Mouse (Mus musculus): Measurements from ENCODE around the gene Srebf2. TPM values are rescaled to one million over a fixed set of nuclear protein-coding genes. Genes with fewer than 3 reads are reported as not detected.

Gene Srebf2
- polyA plus RNA-seq, 1 experiment, result 240 TPM

GRCm38 (mm10) chr15:82207504-82208219 lies 60.7 kb downstream of the Srebf2 start:
- H3K4me1 ChIP-seq (ENCODE audit: control insufficient read depth, insufficient read depth, insufficient read length, low read length), result peaks cover 9% of the 10 kb centered on the region; the same call in 1 of the 2 replicates
- peaks cover 20% of the 10 kb centered on the region for H3K27me3 ChIP-seq (ENCODE audit: control insufficient read depth, insufficient read depth, low read length)
- no peak overlapping the region for H3K27ac ChIP-seq (ENCODE audit: insufficient read depth, low read depth, low read length)
- no peak for TF ChIP-seq CTCF (IDR thresholded peaks at IDR 0.05; ENCODE audit: extremely low read depth, insufficient read length, insufficient replicate concordance, low read depth, low read length)
- no peak for TF ChIP-seq POLR2A (IDR thresholded peaks at IDR 0.05; ENCODE audit: low read depth, low read length)
- 61% methylated on average over 30 of the region's 30 CpGs for WGBS
- H3K36me3 ChIP-seq (ENCODE audit: control insufficient read depth, insufficient read depth, low read length), result peaks cover 31% of the 10 kb centered on the region
- H3K4me3 ChIP-seq (ENCODE audit: low read depth, low read length), result no peak overlapping the region

GRCm38 (mm10) chr15:82208307-82208706 lies 61.3 kb downstream of the Srebf2 start:
- WGBS, result 83% methylated on average over 8 of the region's 8 CpGs
- Histone ChIP-seq H3K36me3 (ENCODE audit: control insufficient read depth, insufficient read depth, low read length) (peaks cover 24% of the 10 kb centered on the region), H3K4me1 (ENCODE audit: control insufficient read depth, insufficient read depth, insufficient read length, low read length) (peaks cover 9% of the 10 kb centered on the region; the same call in 1 of the 2 replicates), H3K27ac (ENCODE audit: insufficient read depth, low read depth, low read length) (no peak overlapping the region), H3K4me3 (ENCODE audit: low read depth, low read length) (no peak overlapping the region), H3K27me3 (ENCODE audit: control insufficient read depth, insufficient read depth, low read length) (peaks cover 25% of the 10 kb centered on the region)
- no peak for TF ChIP-seq CTCF (IDR thresholded peaks at IDR 0.05; ENCODE audit: extremely low read depth, insufficient read length, insufficient replicate concordance, low read depth, low read length)
- no peak for TF ChIP-seq POLR2A (IDR thresholded peaks at IDR 0.05; ENCODE audit: low read depth, low read length)

- peaks cover 15% of the 10 kb centered on the region for H3K36me3 ChIP-seq (ENCODE audit: control insufficient read depth, insufficient read depth, low read length)
- no peak overlapping the region for H3K4me3 ChIP-seq (ENCODE audit: low read depth, low read length)
- H3K27ac ChIP-seq (ENCODE audit: insufficient read depth, low read depth, low read length), result no peak overlapping the region
- peaks cover 9% of the 10 kb centered on the region; the same call in 1 of the 2 replicates for H3K4me1 ChIP-seq (ENCODE audit: control insufficient read depth, insufficient read depth, insufficient read length, low read length)
- TF ChIP-seq CTCF (IDR thresholded peaks at IDR 0.05; ENCODE audit: extremely low read depth, insufficient read length, insufficient replicate concordance, low read depth, low read length) (no peak), POLR2A (IDR thresholded peaks at IDR 0.05; ENCODE audit: low read depth, low read length) (no peak)
- H3K27me3 ChIP-seq (ENCODE audit: control insufficient read depth, insufficient read depth, low read length), result peaks cover 31% of the 10 kb centered on the region
- WGBS, result 83% methylated on average over 13 of the region's 13 CpGs
Measured at GRCm38 (mm10) chr15:82209295-82210050, 62.5 kb downstream of the Srebf2 start.

- TF ChIP-seq POLR2A (IDR thresholded peaks at IDR 0.05; ENCODE audit: low read depth, low read length), result no peak
- no peak for TF ChIP-seq CTCF (IDR thresholded peaks at IDR 0.05; ENCODE audit: extremely low read depth, insufficient read length, insufficient replicate concordance, low read depth, low read length)
- H3K36me3 ChIP-seq (ENCODE audit: control insufficient read depth, insufficient read depth, low read length), result peaks cover 4% of the 10 kb centered on the region
- H3K27ac ChIP-seq (ENCODE audit: insufficient read depth, low read depth, low read length), result no peak overlapping the region
- peaks cover 34% of the 10 kb centered on the region for H3K27me3 ChIP-seq (ENCODE audit: control insufficient read depth, insufficient read depth, low read length)
- H3K4me3 ChIP-seq (ENCODE audit: low read depth, low read length), result no peak overlapping the region
- H3K4me1 ChIP-seq (ENCODE audit: control insufficient read depth, insufficient read depth, insufficient read length, low read length), result peaks cover 9% of the 10 kb centered on the region; the same call in 1 of the 2 replicates
- 56% methylated on average over 1 of the region's 1 CpGs for WGBS
Measured at GRCm38 (mm10) chr15:82210801-82211200, 63.8 kb downstream of the Srebf2 start.

- Histone ChIP-seq H3K4me1 (ENCODE audit: control insufficient read depth, insufficient read depth, insufficient read length, low read length) (peaks cover 9% of the 10 kb centered on the region; the same call in 1 of the 2 replicates), H3K36me3 (ENCODE audit: control insufficient read depth, insufficient read depth, low read length) (peaks cover under 1% of the 10 kb centered on the region; the same call in 1 of the 2 replicates), H3K27ac (ENCODE audit: insufficient read depth, low read depth, low read length) (no peak overlapping the region), H3K4me3 (ENCODE audit: low read depth, low read length) (peak overlapping the region; percentile 9; the same call in 1 of the 2 replicates), H3K27me3 (ENCODE audit: control insufficient read depth, insufficient read depth, low read length) (peaks cover 39% of the 10 kb centered on the region)
- WGBS, result 4% methylated on average over 11 of the region's 11 CpGs
- no peak for TF ChIP-seq CTCF (IDR thresholded peaks at IDR 0.05; ENCODE audit: extremely low read depth, insufficient read length, insufficient replicate concordance, low read depth, low read length)
- TF ChIP-seq POLR2A (IDR thresholded peaks at IDR 0.05; ENCODE audit: low read depth, low read length), result no peak
Measured at GRCm38 (mm10) chr15:82211281-82211680, 64.3 kb downstream of the Srebf2 start.

- H3K27ac ChIP-seq (ENCODE audit: insufficient read depth, low read depth, low read length), result no peak overlapping the region
- no peaks in the 10 kb centered on the region for H3K36me3 ChIP-seq (ENCODE audit: control insufficient read depth, insufficient read depth, low read length)
- TF ChIP-seq POLR2A (IDR thresholded peaks at IDR 0.05; ENCODE audit: low read depth, low read length) (no peak), CTCF (IDR thresholded peaks at IDR 0.05; ENCODE audit: extremely low read depth, insufficient read length, insufficient replicate concordance, low read depth, low read length) (no peak)
- H3K4me3 ChIP-seq (ENCODE audit: low read depth, low read length), result peak overlapping the region; percentile 47
- peaks cover 9% of the 10 kb centered on the region; the same call in 1 of the 2 replicates for H3K4me1 ChIP-seq (ENCODE audit: control insufficient read depth, insufficient read depth, insufficient read length, low read length)
- WGBS, result 1% methylated on average over 104 of the region's 112 CpGs
- H3K27me3 ChIP-seq (ENCODE audit: control insufficient read depth, insufficient read depth, low read length), result peaks cover 39% of the 10 kb centered on the region
Measured at GRCm38 (mm10) chr15:82211911-82212751, 65.2 kb downstream of the Srebf2 start.
